Mouse (Mus musculus) CH12.LX (cell line): ENCODE data around the gene Cnr1. TPM values are rescaled to one million over a fixed set of nuclear protein-coding genes. Genes with fewer than 3 reads are reported as not detected.

Source experiments
- DNase-seq: peaks from one replicate; pipeline ENCODE4 v3.0.0-alpha.2; 2013; ENCODE audit errors: extremely low read depth
- H3K27ac ChIP-seq: 2 replicates; pipeline ENCODE4 v1.5.1; 2012; ENCODE audit warnings: low read depth, mild to moderate bottlenecking, control low read depth, moderate library complexity; ENCODE audit not compliant: insufficient read depth
- H3K27me3 ChIP-seq: replicated peaks from 2 replicates; pipeline ENCODE3; 2012; ENCODE audit warnings: inconsistent platforms
- H3K36me3 ChIP-seq, 2 experiments: replicated peaks in 1 of 2; 2 replicates each; pipeline versions ENCODE3 to v1.6.1; 2012; ENCODE audit warnings: inconsistent platforms in 1 of 2, low read length in 1 of 2, mild to moderate bottlenecking in 1 of 2, mixed read lengths in 1 of 2, moderate library complexity in 1 of 2; ENCODE audit not compliant: control insufficient read depth in 1 of 2, insufficient read depth in 1 of 2
- H3K4me1 ChIP-seq, 2 experiments: 2 replicates each; pipeline ENCODE4 v1.6.1; 2012; ENCODE audit warnings: inconsistent platforms in 1 of 2, moderate library complexity in 1 of 2; ENCODE audit not compliant: insufficient read depth in 2 of 2, control insufficient read depth in 1 of 2
- H3K4me2 ChIP-seq: 2 replicates; pipeline ENCODE4 v1.6.1; 2012; ENCODE audit warnings: low read depth, mild to moderate bottlenecking, control low read depth; ENCODE audit not compliant: poor library complexity, insufficient read depth, severe bottlenecking
- H3K4me3 ChIP-seq, 3 experiments: fragments of 150-350 bp in 1 of 3; sonication (generic) in 1 of 3; replicated peaks in 1 of 3; 2 replicates each; pipeline versions ENCODE3 to v1.5.1; 2011 to 2012; ENCODE audit warnings: low read depth in 2 of 3, low read length in 2 of 3, mild to moderate bottlenecking in 2 of 3, moderate library complexity in 2 of 3, control low read depth in 1 of 3, improper control_type of control experiment in 1 of 3, inconsistent platforms in 1 of 3, mixed read lengths in 1 of 3; ENCODE audit not compliant: poor library complexity in 1 of 3
- H3K79me2 ChIP-seq: replicated peaks from 2 replicates; pipeline ENCODE4 v1.6.1; 2012; ENCODE audit warnings: mild to moderate bottlenecking, moderate library complexity; ENCODE audit not compliant: control insufficient read depth, poor library complexity, insufficient read depth, severe bottlenecking; ENCODE audit errors: extremely low read depth
- H3K9ac ChIP-seq: 2 replicates; pipeline ENCODE4 v1.6.1; 2012; ENCODE audit warnings: low read depth, mild to moderate bottlenecking, control low read depth, moderate library complexity; ENCODE audit not compliant: insufficient read depth
- H3K9me3 ChIP-seq: replicated peaks from 2 replicates; pipeline ENCODE3; 2012; ENCODE audit warnings: low read length, inconsistent platforms, mixed read lengths
- BHLHE40 ChIP-seq: IDR thresholded peaks from 2 replicates; pipeline ENCODE4 v1.6.1; 2011; ENCODE audit warnings: mild to moderate bottlenecking, low read depth, low read length, improper control_type of control experiment
- CHD1 ChIP-seq: IDR thresholded peaks from 2 replicates; pipeline ENCODE4 v1.6.1; 2012; ENCODE audit warnings: low read depth, low read length, improper control_type of control experiment, inconsistent platforms
- CHD2 ChIP-seq: IDR thresholded peaks from 2 replicates; pipeline ENCODE4 v1.6.1; 2011; ENCODE audit warnings: low read length, improper control_type of control experiment
- CTCF ChIP-seq, 2 experiments: IDR thresholded peaks in 1 of 2; conservative IDR thresholded peaks in 1 of 2; 2 replicates each; pipeline ENCODE4 v1.5.1; 2011 to 2012; ENCODE audit warnings: low read depth in 2 of 2, low read length in 2 of 2, improper control_type of control experiment in 1 of 2, inconsistent platforms in 1 of 2, mild to moderate bottlenecking in 1 of 2, moderate library complexity in 1 of 2
- ELF1 ChIP-seq: IDR thresholded peaks from 2 replicates; pipeline ENCODE4 v1.6.1; 2014; ENCODE audit warnings: low read depth, mild to moderate bottlenecking, inconsistent platforms, low read length, improper control_type of control experiment
- GABPA ChIP-seq: IDR thresholded peaks from 2 replicates; pipeline ENCODE4 v1.6.1; 2012; ENCODE audit warnings: low read depth, low read length, improper control_type of control experiment, inconsistent platforms; ENCODE audit not compliant: insufficient replicate concordance
- KAT2A ChIP-seq: IDR thresholded peaks from 2 replicates; pipeline ENCODE4 v1.6.1; 2012; ENCODE audit warnings: low read length, improper control_type of control experiment, inconsistent platforms; ENCODE audit not compliant: insufficient replicate concordance
- MAZ ChIP-seq: IDR thresholded peaks from 2 replicates; pipeline ENCODE4 v1.6.1; 2012; ENCODE audit warnings: low read depth, mild to moderate bottlenecking, inconsistent platforms, low read length, improper control_type of control experiment, moderate library complexity
- MEF2A ChIP-seq: IDR thresholded peaks from 2 replicates; pipeline ENCODE4 v1.6.1; 2014; ENCODE audit warnings: low read depth, mild to moderate bottlenecking, inconsistent platforms, low read length, improper control_type of control experiment, borderline replicate concordance
- NELFE ChIP-seq: IDR thresholded peaks from 2 replicates; pipeline ENCODE4 v1.6.1; 2011; ENCODE audit warnings: low read depth, low read length, improper control_type of control experiment
- PAX5 ChIP-seq: IDR thresholded peaks from 2 replicates; pipeline ENCODE4 v1.6.1; 2012; ENCODE audit warnings: low read length, inconsistent platforms, mixed read lengths
- POLR2A ChIP-seq: IDR thresholded peaks from 2 replicates; pipeline ENCODE4 v1.6.1; 2011; ENCODE audit warnings: low read depth, mild to moderate bottlenecking, improper control_type of control experiment, low read length
- POLR2AphosphoS2 ChIP-seq: IDR thresholded peaks from 2 replicates; pipeline ENCODE4 v1.6.1; 2011; ENCODE audit warnings: low read depth, low read length, improper control_type of control experiment
- RAD21 ChIP-seq: IDR thresholded peaks from 2 replicates; pipeline ENCODE4 v1.6.1; 2011; ENCODE audit warnings: low read depth, mild to moderate bottlenecking, low read length, improper control_type of control experiment, moderate library complexity
- RCOR1 ChIP-seq: conservative IDR thresholded peaks from 2 replicates; pipeline ENCODE4 v1.6.1; 2012; ENCODE audit warnings: low read depth, mild to moderate bottlenecking, inconsistent platforms, low read length, improper control_type of control experiment
- SIN3A ChIP-seq: IDR thresholded peaks from 2 replicates; pipeline ENCODE4 v1.6.1; 2012; ENCODE audit warnings: low read length, improper control_type of control experiment, inconsistent platforms
- SMC3 ChIP-seq: IDR thresholded peaks from 2 replicates; pipeline ENCODE4 v1.6.1; 2011; ENCODE audit warnings: low read depth, low read length, improper control_type of control experiment
- TBP ChIP-seq: conservative IDR thresholded peaks from 2 replicates; pipeline ENCODE4 v1.6.1; 2011; ENCODE audit warnings: low read depth, low read length, improper control_type of control experiment
- UBTF ChIP-seq: IDR thresholded peaks from 2 replicates; pipeline ENCODE4 v1.6.1; 2012; ENCODE audit warnings: low read depth, mild to moderate bottlenecking, inconsistent platforms, low read length, improper control_type of control experiment, moderate library complexity
- USF2 ChIP-seq: conservative IDR thresholded peaks from 2 replicates; pipeline ENCODE4 v1.6.1; 2011; ENCODE audit warnings: low read depth, low read length, improper control_type of control experiment
- ZC3H11A ChIP-seq: IDR thresholded peaks from 2 replicates; pipeline ENCODE4 v1.6.1; 2012; ENCODE audit warnings: low read depth, mild to moderate bottlenecking, inconsistent platforms, low read length, improper control_type of control experiment
- ZKSCAN1 ChIP-seq: IDR thresholded peaks from 2 replicates; pipeline ENCODE4 v1.6.1; 2012; ENCODE audit warnings: low read depth, inconsistent platforms, low read length, improper control_type of control experiment, borderline replicate concordance
- ZNF384 ChIP-seq: IDR thresholded peaks from 2 replicates; pipeline ENCODE4 v1.6.1; 2012; ENCODE audit warnings: low read depth, low read length, improper control_type of control experiment, inconsistent platforms
- dilution Hi-C: fragments of 300-500 bp; cut with MboI; formaldehyde crosslinking; loops from 2 replicates; pipeline ENCODE4 v1.14.3; 2020; ENCODE audit warnings: low sequenced_read_pairs; ENCODE audit not compliant: extremely low pct_unique_long_range_greater_than_20kb, extremely low pct_ligation_motif_present
- in situ Hi-C: fragments of 300-500 bp; cut with MboI; formaldehyde crosslinking; loops from 3 replicates; pipeline ENCODE4 v1.14.3; 2019; ENCODE audit warnings: low sequenced_read_pairs, low pct_ligation_motif_present, low pct_unique_long_range_greater_than_20kb, mixed read lengths
- polyA plus RNA-seq: library from polyadenylated mRNA; unstranded; fragments of >175 nt; gene quantifications from 2 replicates; pipeline ENCODE4 v1.2.1, GENCODE M21; 2012; ENCODE audit warnings: low read depth; ENCODE audit not compliant: insufficient read length
- total RNA-seq, 2 experiments: library from RNA; depleted of rRNA; stranded (reverse); fragments of 300-350 nt in 1 of 2; fragments of >200 nt in 1 of 2; gene quantifications; 2 replicates each; pipeline ENCODE4 v1.2.3; 2012 to 2014

Gene Cnr1
- total and polyA plus RNA-seq, 3 experiments = not detected

- Histone ChIP-seq H3K4me1 (no peaks in the 10 kb centered on the region), H3K79me2 (no peaks in the 10 kb centered on the region), H3K9ac (no peak overlapping the region), H3K27ac (no peak overlapping the region), H3K36me3 (no peaks in the 10 kb centered on the region), H3K4me3 (no peak overlapping the region), H3K27me3 (no peaks in the 10 kb centered on the region), H3K4me2 (no peak overlapping the region), H3K9me3 (peaks cover 11% of the 10 kb centered on the region)
- TF ChIP-seq ZNF384 (no peak), SIN3A (no peak), GABPA (no peak), TBP (no peak), CHD1 (no peak), ZKSCAN1 (no peak), POLR2A (no peak), PAX5 (no peak), RCOR1 (no peak), ZC3H11A (no peak), NELFE (no peak), CHD2 (no peak), CTCF (conservative IDR thresholded peaks at IDR 0.05 in 1 of 2, IDR thresholded peaks at IDR 0.05 in 1 of 2; ENCODE audit: low read depth in 2 of 2, low read length in 2 of 2) (no peak), MEF2A (no peak), MAZ (no peak), SMC3 (no peak), KAT2A (no peak)
- in situ Hi-C loops = no loop called here
- dilution Hi-C loops = no loop called here
- no peak for DNase-seq
Observed at GRCm38 (mm10) chr4:33923151-33923760, 1.1 kb upstream of the Cnr1 start.

GRCm38 (mm10) chr4:33923761-33924233 is 596 bp upstream of the Cnr1 start:
- dilution Hi-C loops (no loop called here), in situ Hi-C loops (no loop called here)
- Histone ChIP-seq H3K36me3 (no peaks in the 10 kb centered on the region), H3K9me3 (peaks cover 11% of the 10 kb centered on the region), H3K4me2 (no peak overlapping the region), H3K9ac (no peak overlapping the region), H3K27ac (no peak overlapping the region), H3K27me3 (no peaks in the 10 kb centered on the region), H3K79me2 (no peaks in the 10 kb centered on the region), H3K4me1 (no peaks in the 10 kb centered on the region), H3K4me3 (no peak overlapping the region)
- TF ChIP-seq ELF1 (no peak), SIN3A (no peak), CHD1 (no peak), RAD21 (no peak), PAX5 (no peak), KAT2A (no peak), ZC3H11A (no peak), UBTF (no peak), POLR2AphosphoS2 (no peak), RCOR1 (no peak), USF2 (no peak), BHLHE40 (no peak)
- no peak for DNase-seq
